Mouse (Mus musculus) left cerebral cortex, adult 18-20 months (tissue): Measurements from ENCODE around the gene Gemin4. TPM values are rescaled to one million over a fixed set of nuclear protein-coding genes. Genes with fewer than 3 reads are reported as not detected.
"Not testable (repeated sequence)": the region's sequence is repeated elsewhere in the genome, so short reads cannot be mapped to it uniquely, and the experiment has no call there.

Source experiments
- DNase-seq, 2 experiments: peaks; one replicate each; pipeline ENCODE4 v3.0.0; 2021 to 2022; ENCODE audit warnings: low spot score in 2 of 2, mixed read lengths in 1 of 2
- total RNA-seq, 2 experiments: library from RNA; stranded (reverse); gene quantifications; 2 replicates each; pipeline ENCODE4 v1.2.3; 2021

Gene Gemin4
- total RNA-seq, 2 experiments from 2014 or later: 5.6 to 7.7 TPM

GRCm38 (mm10) chr11:76216681-76217389, 629 bp downstream of the Gemin4 start:
- peak in 1 of 2 experiments; percentile 20 for DNase-seq

DNA sequence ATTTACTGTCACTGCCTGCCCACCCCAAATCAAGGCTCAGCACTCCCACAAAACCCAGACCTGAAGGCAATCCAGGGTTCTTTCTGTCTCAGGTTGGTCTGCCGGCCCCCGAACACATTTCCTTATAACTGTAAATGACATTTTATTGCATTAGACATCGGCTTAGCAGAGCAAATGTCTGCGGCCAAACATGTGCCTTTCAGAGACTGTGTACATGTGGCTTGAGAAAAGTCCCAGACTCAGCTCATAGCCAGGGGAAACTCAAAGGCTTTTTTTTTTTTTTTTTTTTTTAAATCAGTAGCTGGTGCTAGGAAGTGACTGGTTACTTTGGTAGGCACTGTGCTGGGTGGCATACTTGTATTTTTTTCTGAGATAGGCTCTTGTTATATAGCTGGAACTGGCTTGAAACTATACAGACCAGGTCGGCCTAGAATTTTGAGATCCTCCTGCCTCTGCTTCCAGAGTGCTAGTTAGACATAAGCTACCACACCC, 1.4 kb downstream of the Gemin4 start:
- no peak for DNase-seq

GRCm38 (mm10) chr11:76215011-76215410, 2.5 kb downstream of the Gemin4 start:
- no peak for DNase-seq

- DNase-seq: no peak
These were observed 3.6 kb downstream of the Gemin4 start for GRCm38 (mm10) chr11:76213841-76214240.

GRCm38 (mm10) chr11:76211595-76211994, 5.9 kb downstream of the Gemin4 start:
- DNase-seq: not testable (repeated sequence)

GRCm38 (mm10) chr11:76210228-76210985, 7.1 kb downstream of the Gemin4 start:
- no peak for DNase-seq

GRCm38 (mm10) chr11:76206793-76207192, 10.7 kb downstream of the Gemin4 start:
- DNase-seq: no peak

DNA sequence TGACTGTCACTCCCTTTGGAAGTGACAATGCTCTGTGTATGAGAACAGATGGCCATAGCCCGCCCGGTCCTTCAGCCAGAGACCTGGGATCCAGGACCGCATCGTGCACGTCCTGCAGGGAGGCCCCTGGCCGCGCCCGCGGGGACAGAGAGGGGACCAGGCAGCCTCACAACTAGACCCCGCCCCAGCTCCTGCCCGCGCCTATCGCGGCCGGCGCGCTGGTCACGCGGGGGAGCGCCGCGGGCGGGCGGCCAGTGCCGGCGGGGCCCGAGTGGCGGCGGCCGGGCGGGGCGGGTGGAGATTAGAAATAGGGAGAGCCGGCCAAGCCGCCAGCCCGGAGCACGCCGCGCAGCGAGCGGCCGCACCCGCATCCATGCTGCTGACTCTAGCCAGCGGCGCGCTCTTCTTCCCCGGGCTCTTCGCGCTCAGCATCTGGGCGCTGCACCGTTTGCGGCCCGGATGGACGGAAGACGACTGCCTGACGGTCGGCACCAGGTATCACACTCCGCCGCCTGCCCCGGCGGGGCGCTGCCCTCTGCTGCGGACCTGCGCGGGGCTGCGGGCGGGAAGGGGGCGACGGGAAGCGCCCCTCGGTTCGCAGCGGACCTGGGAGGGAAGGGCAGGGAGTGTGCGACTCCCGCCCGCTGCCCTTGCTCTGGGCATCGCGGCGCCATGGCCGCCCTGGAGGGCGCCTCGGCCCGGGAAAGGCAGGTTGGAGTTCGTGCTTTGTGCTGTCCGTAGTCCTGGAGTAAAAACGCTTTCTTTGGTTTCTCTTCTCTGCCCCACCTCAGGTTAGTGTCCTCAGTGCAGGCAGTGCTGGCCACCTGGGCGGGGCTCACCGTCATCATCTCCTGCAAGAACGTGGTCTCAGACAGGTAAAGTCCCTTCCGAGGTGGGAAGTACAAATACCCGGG, 15.4 kb downstream of the Gemin4 start:
- peak; percentile 80 to 89 for DNase-seq

DNA sequence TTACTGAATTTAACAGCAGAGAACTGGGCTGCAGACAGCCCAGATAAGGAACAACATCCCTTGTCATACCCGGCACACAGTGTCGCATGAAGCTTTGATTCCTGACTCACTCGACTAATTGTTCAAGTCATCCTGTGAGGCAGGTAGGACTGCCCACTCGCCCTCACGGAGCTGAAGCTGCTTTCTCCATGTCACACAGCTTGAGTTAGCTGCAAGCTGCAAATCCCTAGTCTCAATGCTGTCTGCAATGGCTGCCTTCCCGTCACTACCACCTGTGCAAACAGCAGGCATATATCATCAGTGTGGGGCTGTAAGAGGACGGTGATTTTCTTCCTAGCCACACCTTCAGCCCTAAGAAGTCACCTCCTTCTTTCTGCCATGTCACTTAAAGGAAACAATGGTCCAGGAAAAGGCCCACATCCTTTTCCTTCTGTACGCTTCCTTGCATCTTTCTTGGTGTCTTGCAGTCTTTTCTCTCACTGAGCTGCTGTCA, 20.4 kb downstream of the Gemin4 start:
- DNase-seq: no peak

DNA sequence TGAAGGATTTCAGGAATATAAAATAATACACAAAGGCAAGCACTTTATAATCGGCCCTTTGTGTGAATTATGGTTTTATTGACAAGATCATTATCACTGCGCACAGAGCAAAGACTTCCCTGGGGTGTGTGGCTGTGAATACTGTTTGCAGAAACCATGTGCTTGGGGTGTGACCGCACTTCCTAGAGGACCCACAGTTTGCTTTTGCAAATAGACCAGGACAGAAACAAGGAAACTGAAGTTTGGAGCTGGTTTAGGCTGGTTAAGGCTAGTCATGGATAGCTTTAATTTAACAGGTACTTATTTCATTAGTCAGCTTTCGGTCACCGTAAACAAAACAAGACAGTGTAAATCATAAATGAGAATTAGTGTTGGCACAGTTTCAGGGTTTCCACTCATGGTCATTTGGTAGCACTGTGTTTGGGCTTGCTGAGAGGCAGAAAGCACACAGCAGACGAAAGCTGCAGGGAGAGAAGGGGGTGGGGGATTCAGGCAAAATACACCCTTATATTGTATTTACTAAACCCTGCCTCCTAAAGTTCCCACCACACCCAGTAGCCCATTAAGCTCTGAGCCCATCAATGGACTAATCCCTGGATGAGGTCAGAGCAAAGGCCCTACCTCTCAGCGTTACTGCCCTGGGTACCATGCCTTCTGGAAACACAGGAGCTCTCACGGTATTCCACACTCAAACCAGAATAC, 21.0 kb downstream of the Gemin4 start:
- no peak for DNase-seq

DNA sequence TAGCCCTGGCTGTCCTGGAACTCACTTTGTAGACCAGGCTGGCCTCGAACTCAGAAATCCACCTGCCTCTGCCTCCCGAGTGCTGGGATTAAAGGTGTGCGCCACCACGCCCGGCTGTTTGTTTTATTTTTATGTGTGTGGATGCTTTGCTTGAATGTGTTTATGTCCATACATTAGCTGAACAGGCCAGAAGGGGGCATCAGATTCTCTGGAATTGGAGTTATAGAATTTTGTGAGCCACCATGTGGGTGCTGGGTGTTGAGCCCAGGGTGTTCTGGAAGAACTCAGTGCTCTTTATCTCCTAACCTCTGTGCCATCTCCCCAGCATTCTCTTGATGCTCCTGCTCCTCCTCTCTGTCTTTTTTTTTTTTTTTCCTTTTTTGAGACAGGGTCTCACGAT, 30.6 kb downstream of the Gemin4 start:
- DNase-seq: no peak

DNA sequence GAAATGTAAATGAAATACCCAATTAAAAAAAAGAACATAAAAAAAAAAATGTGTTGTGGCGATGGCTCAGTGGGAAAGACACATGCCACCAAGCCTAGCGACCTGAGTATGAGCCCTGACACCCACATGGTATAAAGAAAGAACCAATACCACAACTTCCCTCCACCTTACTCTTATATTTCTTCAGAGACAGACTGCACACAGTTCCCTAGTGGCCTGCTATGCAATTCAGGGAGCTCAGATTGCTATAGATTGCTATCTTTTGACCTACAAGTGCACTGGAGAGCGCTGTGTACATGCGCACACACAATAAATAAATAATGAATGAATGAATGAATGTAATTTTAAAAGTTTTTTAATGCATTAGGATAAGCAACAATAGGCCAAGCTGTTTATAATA, 33.7 kb downstream of the Gemin4 start:
- no peak for DNase-seq

- no peak for DNase-seq
These were observed 37.3 kb downstream of the Gemin4 start for GRCm38 (mm10) chr11:76180146-76180540.

GRCm38 (mm10) chr11:76179495-76180145, 37.8 kb downstream of the Gemin4 start, which contains the start of the genes Vps53 and Fam57a:
Vps53 (minus strand) TSS chr11:76179647.
Fam57a (plus strand) TSS chr11:76179671.
- DNase-seq: peak; percentile 90 to 91

DNA sequence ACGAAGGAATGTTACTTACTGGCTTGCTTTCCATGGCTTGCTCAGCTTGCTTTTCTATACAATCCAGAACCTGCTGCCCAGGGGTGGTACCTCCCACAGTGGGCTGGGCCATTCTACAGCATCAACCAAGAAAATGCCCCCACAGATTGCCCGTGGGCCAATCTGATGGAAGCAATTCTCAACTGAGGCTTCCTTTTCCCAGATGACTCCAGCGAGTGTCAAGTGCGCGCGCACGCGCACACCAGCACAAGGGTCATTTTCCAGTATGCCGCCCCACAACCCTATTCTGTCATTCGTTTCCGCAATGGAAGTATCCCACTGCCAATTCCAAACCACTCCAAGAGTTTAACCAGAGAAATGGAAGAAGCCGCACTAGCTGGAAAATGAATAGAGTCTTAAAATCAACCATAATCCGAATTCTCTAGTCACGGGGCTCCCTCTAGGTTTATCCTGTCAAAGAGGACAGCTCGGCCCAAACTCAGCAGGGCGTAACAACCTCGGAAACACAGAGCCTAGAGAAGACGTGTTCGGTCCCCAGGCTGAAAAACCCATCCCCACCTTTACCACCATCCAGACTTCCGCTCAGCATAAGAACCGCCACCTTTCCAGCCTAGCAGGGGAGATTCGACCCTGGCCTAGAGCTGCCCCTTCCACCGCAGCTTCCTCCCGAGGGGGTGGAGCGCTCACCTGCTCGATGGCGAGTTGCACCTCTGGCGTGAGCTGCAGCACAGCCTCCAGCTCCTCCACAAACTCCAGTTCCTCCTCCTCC, 38.6 kb downstream of the Gemin4 start:
- peak; percentile 19 to 53 for DNase-seq

DNA sequence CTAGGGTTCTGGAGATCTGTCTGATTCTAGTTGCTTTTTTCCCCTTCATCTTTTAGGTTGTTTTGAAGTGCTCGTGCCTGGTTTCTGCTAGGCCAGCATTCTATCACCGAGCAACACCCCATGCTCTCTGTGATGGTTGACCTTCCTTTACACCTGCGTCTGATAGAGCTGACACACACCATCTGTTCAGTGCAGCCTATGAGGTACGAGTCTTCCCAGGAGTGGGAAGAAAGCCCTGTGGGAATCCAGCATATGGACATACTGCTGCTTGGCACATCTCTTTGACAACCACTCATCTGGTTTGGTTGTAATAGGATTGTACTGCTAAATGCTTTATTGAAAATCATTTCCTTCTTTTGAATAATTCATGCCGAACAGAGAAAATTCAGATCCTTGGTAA, 47.3 kb downstream of the Gemin4 start:
- DNase-seq: no peak

DNA sequence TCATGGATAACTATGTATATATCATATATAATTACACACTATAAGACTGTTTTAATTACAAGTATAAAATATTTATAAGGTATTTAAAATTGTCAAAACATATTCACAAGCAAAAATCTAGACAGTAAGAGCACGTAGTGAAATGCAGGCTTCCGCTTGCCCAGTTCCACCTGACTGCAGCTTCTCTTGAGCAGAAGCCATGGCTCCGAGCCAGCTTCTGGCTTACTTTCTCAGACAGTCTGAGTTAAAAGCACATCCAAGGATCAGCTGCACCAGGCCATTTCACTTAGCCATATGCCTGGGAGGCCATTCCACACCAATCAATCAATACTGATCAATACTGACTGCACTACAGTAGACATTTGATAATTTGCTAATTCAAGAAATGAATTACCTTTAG, 48.5 kb downstream of the Gemin4 start:
- DNase-seq: no peak

- peak; percentile 71 to 81 for DNase-seq
These were observed 50.2 kb downstream of the Gemin4 start for GRCm38 (mm10) chr11:76167079-76167765.

DNA sequence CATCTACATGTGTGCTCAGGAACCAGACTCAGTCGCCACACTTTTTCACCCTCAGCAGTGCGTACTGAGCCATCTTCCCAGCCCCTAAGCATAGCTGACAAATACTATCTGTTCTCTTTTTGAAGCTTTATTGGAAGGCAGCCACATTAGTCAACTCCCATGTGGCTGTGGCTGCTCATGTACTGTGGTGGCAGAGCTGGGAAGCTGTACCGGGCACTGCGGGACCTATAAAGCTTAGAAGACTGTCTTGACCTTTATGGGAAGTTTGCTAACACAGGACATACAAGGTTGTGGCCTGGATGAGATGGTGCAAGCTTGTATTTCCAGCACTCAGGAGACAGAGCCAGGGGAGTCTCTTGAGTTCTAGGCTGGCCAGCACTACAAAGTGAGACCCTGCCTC, 50.8 kb downstream of the Gemin4 start:
- no peak for DNase-seq
